Mouse (Mus musculus) lung, embryonic 16.5 days (tissue): Measurements from ENCODE around the gene Tmem260. TPM values are rescaled to one million over a fixed set of nuclear protein-coding genes. Genes with fewer than 3 reads are reported as not detected.

Experiments used
- ATAC-seq: fragments of 200-750 bp; cut with Nextera tagmentation; 2 replicates; pipeline ENCODE4 v1.8.0; 2017; ENCODE audit warnings: low read depth, mild to moderate bottlenecking, moderate library complexity
- H3K27ac ChIP-seq: fragments of 300-500 bp; sonication (generic); 2 replicates; pipeline ENCODE4 v1.5.1; 2014; ENCODE audit warnings: mild to moderate bottlenecking, control low read depth, low read length
- H3K27me3 ChIP-seq: fragments of 300-500 bp; sonication (generic); 2 replicates; pipeline ENCODE4 v1.6.1; 2014; ENCODE audit warnings: low read depth, low read length, mixed read lengths; ENCODE audit not compliant: control insufficient read depth, insufficient read depth
- H3K36me3 ChIP-seq: fragments of 300-500 bp; sonication (generic); 2 replicates; pipeline ENCODE4 v1.6.1; 2014; ENCODE audit warnings: low read length; ENCODE audit not compliant: control insufficient read depth, insufficient read depth
- H3K4me1 ChIP-seq: fragments of 300-500 bp; sonication (generic); replicated peaks from 2 replicates; pipeline ENCODE4 v1.6.1; 2014; ENCODE audit warnings: low read length, mixed read lengths; ENCODE audit not compliant: control insufficient read depth, insufficient read depth
- H3K4me2 ChIP-seq: fragments of 300-500 bp; sonication (generic); 2 replicates; pipeline ENCODE4 v1.6.1; 2014; ENCODE audit warnings: low read depth, low read length, control low read depth
- H3K4me3 ChIP-seq: fragments of 300-500 bp; sonication (generic); 2 replicates; pipeline ENCODE4 v1.5.1; 2014; ENCODE audit warnings: mild to moderate bottlenecking, low read length, control low read depth
- H3K9ac ChIP-seq: fragments of 300-500 bp; sonication (generic); 2 replicates; pipeline ENCODE4 v1.6.1; 2014; ENCODE audit warnings: low read length, control low read depth
- H3K9me3 ChIP-seq: fragments of 300-500 bp; sonication (generic); 2 replicates; pipeline ENCODE4 v1.6.1; 2016; ENCODE audit warnings: low read length; ENCODE audit not compliant: control insufficient read depth
- WGBS: fragments of 180-500 bp; shearing (Covaris S2); extraction: QIAGEN DNeasy Blood & Tissue Kit; methylation state at CpG from one replicate; pipeline ENCODE4 v1.1.7; 2014; 5-methylcytosine and 5-hydroxymethylcytosine counted together
- polyA plus RNA-seq: library from polyadenylated mRNA; unstranded; fragments of >200 nt; fragmentation: Nextera tagmentation; extraction: Ambion mirVana; gene quantifications from 2 replicates; pipeline ENCODE4 v1.2.1, GENCODE M21; 2015

Tmem260 gene
- polyA plus RNA-seq, 1 experiment from 2014 or later: 23.5 TPM

DNA sequence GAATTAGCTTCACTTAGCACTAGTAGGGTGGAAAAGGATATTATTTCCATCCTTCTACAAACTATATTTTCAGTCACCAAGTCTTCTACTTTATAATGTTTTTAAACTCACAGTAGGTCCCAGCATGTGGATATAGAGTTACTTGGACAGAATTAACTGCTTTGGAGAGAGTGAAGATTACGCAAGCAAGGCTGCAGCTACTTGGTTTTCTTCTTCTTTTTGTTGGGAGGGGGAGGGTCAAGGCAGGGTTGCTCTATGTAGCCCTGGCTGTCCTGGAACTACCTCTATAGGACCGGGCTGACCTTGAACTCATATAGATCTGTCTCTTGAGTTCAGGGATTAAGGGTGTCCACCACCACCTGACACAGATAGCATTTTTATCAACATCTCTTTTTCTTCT, 13.9 kb upstream of the Tmem260 start:
- Histone ChIP-seq H3K4me1 (no peaks in the 10 kb centered on the region), H3K27me3 (no peaks in the 10 kb centered on the region), H3K9me3 (no peaks in the 10 kb centered on the region), H3K9ac (no peak overlapping the region), H3K4me2 (no peak overlapping the region), H3K27ac (no peak overlapping the region), H3K4me3 (no peak overlapping the region), H3K36me3 (no peaks in the 10 kb centered on the region)
- WGBS: 72% methylated on average over 2 of the region's 2 CpGs
- no peak for ATAC-seq

DNA sequence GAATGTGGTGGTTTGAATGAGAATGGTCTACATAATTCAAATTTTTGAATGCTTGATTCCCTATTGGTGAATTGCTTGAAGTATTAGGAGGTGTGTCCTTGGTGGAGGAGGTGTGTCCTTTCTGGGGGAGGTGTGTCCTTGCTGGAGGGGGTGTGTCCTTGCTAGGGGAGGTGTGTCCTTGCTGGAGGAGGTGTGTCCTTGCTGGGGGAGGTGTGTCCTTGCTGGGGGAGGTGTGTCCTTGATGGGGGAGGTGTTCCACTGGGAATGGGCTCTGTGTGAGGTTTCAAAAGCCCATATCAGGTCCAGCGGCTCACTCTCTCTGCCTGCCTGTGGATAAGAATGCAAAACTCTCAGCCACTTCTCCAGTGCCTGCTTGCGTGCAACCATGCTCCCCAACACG, 2.1 kb upstream of the Tmem260 start:
- ATAC-seq: no peak
- Histone ChIP-seq H3K4me3 (no peak overlapping the region), H3K36me3 (no peaks in the 10 kb centered on the region)

GRCm38 (mm10) chr14:48451966-48452407, 6.1 kb downstream of the Tmem260 start:
- Histone ChIP-seq H3K4me2 (no peak overlapping the region), H3K36me3 (peaks cover 12% of the 10 kb centered on the region; the same call in 1 of the 2 replicates), H3K9me3 (no peaks in the 10 kb centered on the region), H3K27me3 (no peaks in the 10 kb centered on the region), H3K27ac (no peak overlapping the region), H3K4me1 (peaks cover 9% of the 10 kb centered on the region), H3K4me3 (no peak overlapping the region), H3K9ac (no peak overlapping the region)
- no peak for ATAC-seq
- WGBS: 83% methylated on average over 18 of the region's 18 CpGs

More for the DNA sequence above, 2.1 kb upstream of the Tmem260 start:
- no peak overlapping the region for H3K27ac ChIP-seq
- H3K9ac ChIP-seq: no peak overlapping the region
- 40% methylated on average over 3 of the region's 3 CpGs for WGBS
- H3K27me3 ChIP-seq: no peaks in the 10 kb centered on the region
- H3K9me3 ChIP-seq: no peaks in the 10 kb centered on the region
- H3K4me2 ChIP-seq: no peak overlapping the region
- peaks cover 5% of the 10 kb centered on the region for H3K4me1 ChIP-seq

DNA sequence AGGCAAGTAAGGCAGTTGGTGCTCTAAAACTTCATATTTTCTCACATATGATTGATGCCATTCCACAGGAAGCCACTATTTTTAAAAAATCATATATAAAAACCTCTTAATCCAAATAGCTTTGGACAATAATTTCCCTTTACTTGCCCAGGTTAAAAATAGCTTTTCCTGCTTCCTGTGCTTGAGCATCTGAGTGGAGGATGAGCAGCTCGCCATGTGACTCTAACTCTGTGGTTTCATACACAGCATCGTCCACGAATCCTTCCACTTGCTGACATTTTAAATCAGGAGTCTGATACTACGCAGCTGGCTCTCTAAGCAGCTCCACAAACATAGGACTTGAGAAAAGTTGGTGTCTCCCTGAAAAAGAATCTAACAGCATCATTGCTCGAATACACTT, 7.5 kb downstream of the Tmem260 start:
- no peak for ATAC-seq
- Histone ChIP-seq H3K9ac (no peak overlapping the region), H3K27ac (no peak overlapping the region), H3K9me3 (no peaks in the 10 kb centered on the region), H3K36me3 (peaks cover 12% of the 10 kb centered on the region; the same call in 1 of the 2 replicates), H3K4me2 (no peak overlapping the region), H3K4me3 (no peak overlapping the region), H3K4me1 (peaks cover 5% of the 10 kb centered on the region; the same call in 1 of the 2 replicates), H3K27me3 (no peaks in the 10 kb centered on the region)
- 63% methylated on average over 5 of the region's 5 CpGs for WGBS

DNA sequence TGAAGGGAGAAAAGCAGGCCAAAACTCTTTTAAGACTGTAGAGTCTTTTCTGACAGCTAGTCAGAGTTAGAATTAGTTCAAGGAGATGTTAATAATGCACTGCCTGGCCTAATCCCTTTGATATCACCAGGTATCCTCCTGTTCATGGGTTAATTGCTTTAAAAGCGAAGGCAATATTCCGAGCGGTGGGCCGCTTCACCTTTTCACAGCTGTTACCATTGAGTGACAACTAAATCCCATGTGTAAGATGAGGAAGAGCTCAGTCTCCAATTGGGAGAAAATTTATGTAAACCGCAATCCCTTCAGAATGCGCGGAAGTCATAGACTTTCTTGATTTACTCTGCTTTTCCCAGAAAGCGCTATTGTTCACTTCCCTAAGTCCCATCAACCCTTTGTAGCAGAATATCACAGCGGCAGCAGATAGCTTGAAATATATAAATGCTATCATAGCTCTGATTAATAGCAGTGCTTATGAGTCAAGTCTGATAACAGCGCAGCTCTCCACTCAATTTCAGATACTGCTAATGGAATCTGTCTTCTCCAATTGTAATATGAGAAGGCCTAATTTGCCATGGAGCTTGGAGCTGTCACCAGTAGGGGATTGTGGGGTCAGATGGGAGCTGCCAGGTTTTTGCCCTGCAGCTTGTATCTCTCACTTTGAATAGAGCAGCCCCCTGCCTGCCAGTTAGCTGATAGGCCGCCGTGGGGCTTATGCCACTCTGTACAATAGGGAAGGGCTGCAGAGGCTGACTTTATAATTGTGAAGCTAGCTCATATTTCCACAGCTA, 10.6 kb downstream of the Tmem260 start:
- 75% methylated on average over 12 of the region's 12 CpGs for WGBS
- no peaks in the 10 kb centered on the region for H3K27me3 ChIP-seq
- no peak overlapping the region for H3K4me2 ChIP-seq
- H3K9me3 ChIP-seq: no peaks in the 10 kb centered on the region
- peaks cover 5% of the 10 kb centered on the region for H3K4me1 ChIP-seq
- ATAC-seq: no peak
- no peak overlapping the region for H3K27ac ChIP-seq
- H3K9ac ChIP-seq: no peak overlapping the region
- H3K36me3 ChIP-seq: peaks cover 15% of the 10 kb centered on the region
- H3K4me3 ChIP-seq: no peak overlapping the region

DNA sequence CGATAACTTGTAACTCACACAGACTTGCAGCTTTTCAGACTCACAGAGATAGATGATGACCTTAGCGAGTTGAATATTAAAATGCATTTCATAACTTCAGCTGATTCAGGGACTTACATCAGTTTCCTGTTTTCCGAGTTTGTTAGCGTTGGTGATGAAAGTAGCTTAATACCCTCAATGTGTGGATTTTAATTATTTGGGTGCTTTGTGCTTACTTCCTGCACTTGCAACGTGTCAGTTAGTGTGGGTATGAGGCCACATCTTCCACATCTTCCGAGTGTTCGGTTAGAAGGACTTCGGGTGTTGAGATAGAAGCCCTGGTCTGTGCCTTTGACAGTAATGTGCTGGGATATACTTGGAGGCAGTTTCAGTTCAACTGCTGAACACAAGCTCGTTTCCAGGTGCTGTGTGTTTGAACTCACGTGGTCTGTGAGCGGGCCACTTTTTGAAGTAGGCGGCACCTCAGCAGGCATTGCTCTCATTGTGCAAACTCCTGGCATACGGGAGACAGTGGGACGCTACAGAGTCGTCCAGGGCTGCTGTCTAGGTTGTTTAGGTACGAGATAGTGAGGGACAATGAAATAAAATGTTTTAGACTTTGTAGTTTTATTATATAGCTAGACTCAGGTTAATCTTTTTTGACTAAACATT, 11.5 kb downstream of the Tmem260 start:
- Histone ChIP-seq H3K9me3 (no peaks in the 10 kb centered on the region), H3K4me3 (no peak overlapping the region), H3K4me1 (peaks cover 5% of the 10 kb centered on the region), H3K4me2 (no peak overlapping the region), H3K9ac (no peak overlapping the region), H3K27ac (no peak overlapping the region), H3K27me3 (no peaks in the 10 kb centered on the region), H3K36me3 (peaks cover 10% of the 10 kb centered on the region)
- WGBS: 82% methylated on average over 16 of the region's 16 CpGs
- ATAC-seq: no peak

- H3K4me1 ChIP-seq: peaks cover 5% of the 10 kb centered on the region
- H3K27ac ChIP-seq: no peak overlapping the region
- H3K9ac ChIP-seq: no peak overlapping the region
- 56% methylated on average over 9 of the region's 9 CpGs for WGBS
- no peaks in the 10 kb centered on the region for H3K9me3 ChIP-seq
- H3K4me2 ChIP-seq: peak overlapping the region; percentile 17; the same call in 1 of the 2 replicates
- ATAC-seq: 0 out of 2 replicates have a peak, but pooled peaks have one; percentile 20
- no peak overlapping the region for H3K4me3 ChIP-seq
- no peaks in the 10 kb centered on the region for H3K27me3 ChIP-seq
- peaks cover 8% of the 10 kb centered on the region for H3K36me3 ChIP-seq
These were observed 13.0 kb downstream of the Tmem260 start for GRCm38 (mm10) chr14:48458901-48459300.

DNA sequence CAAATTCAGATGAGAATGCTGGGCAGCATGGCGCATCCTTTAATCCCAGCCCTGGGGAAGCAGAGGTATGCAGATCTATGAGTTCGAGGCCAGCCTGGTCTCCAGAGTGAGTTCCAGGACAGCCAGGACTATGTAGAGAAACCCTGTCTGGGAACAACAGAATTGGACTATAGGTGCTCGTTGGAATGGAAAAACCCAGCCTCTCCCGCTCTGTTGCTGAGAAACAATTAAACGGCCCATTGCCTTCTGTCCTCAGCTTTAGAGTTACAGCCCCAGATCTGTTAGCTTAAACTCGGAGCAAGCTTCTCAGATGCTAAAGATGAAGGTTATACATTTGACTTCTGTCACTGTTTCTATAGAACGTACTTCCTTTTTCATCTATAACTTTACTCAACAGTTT, 22.4 kb downstream of the Tmem260 start:
- no peaks in the 10 kb centered on the region for H3K4me1 ChIP-seq
- ATAC-seq: no peak
- H3K4me3 ChIP-seq: no peak overlapping the region
- no peaks in the 10 kb centered on the region for H3K27me3 ChIP-seq
- H3K9me3 ChIP-seq: no peaks in the 10 kb centered on the region
- H3K9ac ChIP-seq: no peak overlapping the region
- no peak overlapping the region for H3K27ac ChIP-seq
- H3K4me2 ChIP-seq: no peak overlapping the region
- H3K36me3 ChIP-seq: 0 out of 2 replicates have a peak, but pooled peaks cover 4% of the 10 kb centered on the region
- WGBS: 90% methylated on average over 7 of the region's 7 CpGs

DNA sequence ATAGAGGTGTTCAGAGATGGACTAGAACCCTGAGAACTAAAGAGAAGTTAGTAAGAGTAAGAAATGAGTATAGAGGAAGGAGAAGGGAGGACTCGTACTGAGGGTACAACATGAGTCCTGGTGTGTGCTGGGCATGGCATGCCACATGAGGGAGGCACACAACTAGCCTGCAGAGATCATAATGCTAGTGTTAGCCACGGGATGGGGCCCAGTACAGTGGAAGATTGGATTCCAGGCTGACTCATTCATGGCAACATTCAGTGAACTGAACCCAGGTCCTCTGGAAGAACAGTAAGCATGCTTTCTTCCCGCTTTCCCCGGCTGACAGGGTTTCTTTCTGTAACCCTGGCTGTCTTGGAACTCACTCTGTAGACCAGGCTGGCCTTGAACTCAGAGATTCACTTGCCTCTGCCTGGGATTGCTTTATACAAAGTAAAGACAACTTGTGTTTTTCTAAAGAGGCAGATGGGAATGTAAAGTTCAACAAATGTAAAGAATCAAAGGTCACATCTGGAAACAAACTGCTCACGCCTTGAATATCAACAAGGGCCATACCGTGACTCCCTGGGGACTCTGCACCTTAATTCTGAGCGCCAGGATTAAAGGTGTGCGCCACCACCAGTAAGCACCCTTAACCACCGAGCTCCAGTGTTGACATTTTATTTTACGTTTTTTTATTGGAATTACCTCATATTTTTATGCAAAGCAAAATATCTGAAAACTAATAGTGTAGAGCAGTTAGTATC, 25.0 kb downstream of the Tmem260 start:
- WGBS: 84% methylated on average over 10 of the region's 10 CpGs

More for the DNA sequence above, 25.0 kb downstream of the Tmem260 start:
- peaks cover 7% of the 10 kb centered on the region; the same call in 1 of the 2 replicates for H3K36me3 ChIP-seq
- no peaks in the 10 kb centered on the region for H3K9me3 ChIP-seq
- no peaks in the 10 kb centered on the region for H3K27me3 ChIP-seq
- H3K27ac ChIP-seq: no peak overlapping the region
- ATAC-seq: no peak
- H3K9ac ChIP-seq: no peak overlapping the region
- H3K4me2 ChIP-seq: no peak overlapping the region
- H3K4me1 ChIP-seq: peaks cover under 1% of the 10 kb centered on the region; the same call in 1 of the 2 replicates
- no peak overlapping the region for H3K4me3 ChIP-seq
